Mouse (Mus musculus): Measurements from ENCODE around the gene Smyd2. TPM values are rescaled to one million over a fixed set of nuclear protein-coding genes. Genes with fewer than 3 reads are reported as not detected.

The Smyd2 gene
- polyA plus RNA-seq, 1 experiment from 2014 or later, result 83.1 TPM

DNA sequence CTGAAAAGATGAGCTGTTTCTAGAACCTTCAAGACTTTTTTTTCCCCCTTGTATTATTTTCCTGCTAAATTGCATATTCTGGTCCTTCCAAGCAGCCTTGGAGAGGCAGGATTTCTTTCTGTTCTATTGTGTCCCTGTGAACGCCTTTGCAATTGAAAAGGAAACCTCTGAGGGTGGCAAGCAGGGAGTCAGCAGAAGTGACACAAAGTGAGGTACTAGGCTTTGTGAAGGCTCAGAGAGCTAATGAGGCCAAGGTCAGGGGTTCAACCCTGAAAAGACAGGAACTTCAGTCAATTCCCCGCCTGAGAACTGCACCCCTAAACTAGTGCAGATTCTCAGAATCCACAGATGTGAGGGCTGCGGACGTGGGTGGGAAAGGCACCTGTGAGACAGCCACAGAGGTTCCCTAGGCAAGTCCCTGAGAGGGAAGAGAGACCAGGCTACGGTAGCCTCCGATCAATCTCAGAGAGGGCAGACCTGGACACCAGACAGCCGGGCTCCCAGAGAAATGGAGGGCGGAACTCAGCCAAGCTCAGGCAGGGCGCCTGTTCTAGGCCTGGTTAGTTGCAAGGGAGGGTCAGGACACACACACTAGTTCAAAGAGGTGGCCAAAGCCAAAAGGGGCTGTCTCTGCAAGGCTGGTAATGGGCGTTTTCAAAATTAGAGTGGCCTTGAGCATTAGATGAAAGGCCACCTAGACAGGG, 5.6 kb downstream of the Smyd2 start:
- WGBS, result 51% methylated on average over 10 of the region's 10 CpGs
- H3K4me3 ChIP-seq, result no peak overlapping the region
- no peak overlapping the region for H3K27ac ChIP-seq
- peaks cover 12% of the 10 kb centered on the region for H3K36me3 ChIP-seq
- H3K4me2 ChIP-seq (replicated peaks), result no peak overlapping the region
- H3K9ac ChIP-seq, result no peak overlapping the region
- H3K27me3 ChIP-seq, result no peaks in the 10 kb centered on the region
- ATAC-seq (ENCODE audit: insufficient number of reproducible peaks, insufficient read depth, low FRiP score, low TSS enrichment), result no peak
- no peaks in the 10 kb centered on the region for H3K9me3 ChIP-seq
- H3K4me1 ChIP-seq, result peaks cover 40% of the 10 kb centered on the region; the same call in 1 of the 2 replicates

DNA sequence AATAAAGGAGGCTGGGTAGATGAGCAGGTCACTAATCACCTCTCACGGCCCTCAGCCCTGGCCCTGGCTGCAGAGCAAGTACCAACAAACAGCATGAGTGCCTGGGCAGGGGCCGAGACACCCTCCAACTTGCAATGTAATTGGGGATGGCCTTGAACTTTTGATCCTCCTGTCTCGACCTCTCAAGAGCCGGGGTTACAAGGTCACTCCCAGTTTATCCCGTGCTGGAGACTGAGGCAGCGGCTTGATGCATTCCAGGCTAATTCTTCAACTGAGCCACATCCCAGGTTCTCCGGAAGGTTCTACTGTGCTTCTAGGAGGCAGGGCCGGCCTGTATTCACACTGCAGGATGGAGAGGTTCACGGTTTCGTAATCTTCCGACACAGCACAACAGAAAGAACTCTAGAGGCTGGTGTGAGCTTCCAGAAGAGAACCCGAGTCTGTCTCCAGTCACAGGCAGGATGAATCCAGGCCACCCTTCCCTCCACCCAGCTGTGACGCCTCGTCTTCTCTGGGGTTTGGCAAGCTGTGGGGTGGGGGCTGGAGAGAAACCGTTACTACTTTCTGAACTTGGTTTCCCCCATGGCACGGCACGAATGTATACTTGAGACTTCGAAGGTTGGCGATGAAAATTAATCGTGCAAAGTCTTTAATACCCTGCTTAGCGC, 8.9 kb downstream of the Smyd2 start:
- Histone ChIP-seq H3K4me1 (peaks cover 32% of the 10 kb centered on the region), H3K9me3 (no peaks in the 10 kb centered on the region), H3K9ac (no peak overlapping the region), H3K36me3 (peaks cover 20% of the 10 kb centered on the region), H3K4me2 (replicated peaks) (no peak overlapping the region), H3K27ac (no peak overlapping the region), H3K27me3 (no peaks in the 10 kb centered on the region), H3K4me3 (no peak overlapping the region)
- ATAC-seq (ENCODE audit: insufficient number of reproducible peaks, insufficient read depth, low FRiP score, low TSS enrichment), result no peak
- WGBS, result 85% methylated on average over 21 of the region's 21 CpGs

DNA sequence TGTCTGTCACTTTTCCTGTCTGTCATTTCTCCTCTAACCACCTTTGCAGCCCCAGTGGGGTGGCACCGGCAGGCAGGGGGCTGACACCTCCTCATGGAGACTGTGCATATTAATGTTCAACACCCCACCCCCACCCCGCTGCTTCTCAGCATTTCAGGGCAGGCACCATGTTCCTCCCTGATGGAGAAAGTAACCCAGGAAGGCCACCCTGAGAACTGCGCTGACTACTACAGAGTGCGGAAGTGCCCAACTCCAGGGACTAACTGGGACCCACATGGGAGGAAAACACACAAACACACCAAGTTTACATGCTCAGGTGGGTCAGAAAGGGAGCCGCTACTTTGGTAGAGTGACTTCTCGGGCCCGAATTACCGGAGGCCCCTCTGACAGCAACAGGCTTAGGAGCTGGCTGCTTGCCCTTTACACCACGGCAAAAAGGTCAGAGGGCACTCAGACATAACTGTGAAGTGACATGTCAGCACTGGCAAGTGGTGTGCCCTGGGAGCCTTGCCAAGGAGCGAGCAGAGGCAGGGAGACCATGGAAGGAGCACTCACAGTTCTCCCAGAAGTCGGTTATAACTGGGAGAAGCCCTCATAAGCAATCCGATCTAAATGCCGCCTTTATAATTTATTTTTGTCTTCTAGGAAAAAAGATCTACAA, 11.3 kb downstream of the Smyd2 start:
- WGBS, result 65% methylated on average over 13 of the region's 13 CpGs
- no peaks in the 10 kb centered on the region for H3K9me3 ChIP-seq
- peaks cover 24% of the 10 kb centered on the region for H3K36me3 ChIP-seq
- no peak overlapping the region for H3K27ac ChIP-seq
- no peaks in the 10 kb centered on the region for H3K27me3 ChIP-seq
- no peak overlapping the region for H3K4me2 ChIP-seq (replicated peaks)
- no peak overlapping the region for H3K9ac ChIP-seq
- H3K4me3 ChIP-seq, result no peak overlapping the region
- no peak for ATAC-seq (ENCODE audit: insufficient number of reproducible peaks, insufficient read depth, low FRiP score, low TSS enrichment)
- H3K4me1 ChIP-seq, result peaks cover 17% of the 10 kb centered on the region

DNA sequence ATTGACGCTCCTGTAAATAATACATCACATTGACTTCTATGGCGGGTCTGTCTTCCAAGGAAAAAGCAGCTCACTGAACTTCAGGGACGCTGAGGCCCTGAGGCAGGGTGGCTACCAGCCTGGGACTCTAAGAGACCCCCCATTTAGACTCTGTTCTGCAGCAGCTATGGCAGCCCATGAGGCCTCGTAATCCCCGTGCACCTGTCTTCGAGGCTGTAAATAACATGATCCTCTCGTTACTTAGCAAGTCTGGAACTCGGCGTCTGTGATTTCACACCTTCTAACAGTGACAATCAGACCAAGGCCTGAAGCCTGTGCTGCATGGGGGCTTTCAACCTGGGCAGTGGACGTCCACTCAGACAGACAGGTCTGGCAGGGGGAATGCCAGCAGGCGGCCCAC, 19.0 kb downstream of the Smyd2 start:
- Histone ChIP-seq H3K4me2 (replicated peaks) (no peak overlapping the region), H3K27me3 (no peaks in the 10 kb centered on the region), H3K9me3 (no peaks in the 10 kb centered on the region), H3K9ac (no peak overlapping the region), H3K4me1 (0 out of 2 replicates have a peak, but pooled peaks cover 4% of the 10 kb centered on the region), H3K27ac (no peak overlapping the region), H3K4me3 (no peak overlapping the region), H3K36me3 (0 out of 2 replicates have a peak, but pooled peaks cover 4% of the 10 kb centered on the region)
- WGBS, result 84% methylated on average over 11 of the region's 11 CpGs
- ATAC-seq (ENCODE audit: insufficient number of reproducible peaks, insufficient read depth, low FRiP score, low TSS enrichment), result no peak

DNA sequence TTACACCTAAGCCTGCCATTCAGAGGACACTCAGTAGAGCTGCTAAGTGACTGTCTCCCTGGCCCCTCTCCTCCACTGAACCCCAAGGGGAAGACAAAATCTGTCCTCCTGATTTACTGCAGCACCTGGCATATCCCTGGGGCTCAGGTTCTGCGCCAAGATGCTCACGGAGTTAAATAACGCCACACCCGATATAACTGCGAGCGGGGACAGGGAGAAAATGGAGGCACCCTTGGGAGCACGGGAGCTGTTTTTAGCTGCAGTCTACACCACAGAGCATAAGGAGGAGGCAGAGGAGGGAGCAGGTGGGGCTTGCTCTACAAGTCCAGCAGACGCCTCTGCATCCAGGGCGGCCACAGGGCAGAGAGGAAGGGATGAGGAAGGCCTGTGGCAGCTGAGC, 19.8 kb downstream of the Smyd2 start:
- Histone ChIP-seq H3K9me3 (no peaks in the 10 kb centered on the region), H3K9ac (no peak overlapping the region), H3K27ac (no peak overlapping the region), H3K27me3 (no peaks in the 10 kb centered on the region), H3K4me2 (replicated peaks) (no peak overlapping the region), H3K4me3 (no peak overlapping the region), H3K4me1 (0 out of 2 replicates have a peak, but pooled peaks cover 4% of the 10 kb centered on the region), H3K36me3 (0 out of 2 replicates have a peak, but pooled peaks cover 4% of the 10 kb centered on the region)
- WGBS, result 87% methylated on average over 9 of the region's 9 CpGs
- ATAC-seq (ENCODE audit: insufficient number of reproducible peaks, insufficient read depth, low FRiP score, low TSS enrichment), result no peak

DNA sequence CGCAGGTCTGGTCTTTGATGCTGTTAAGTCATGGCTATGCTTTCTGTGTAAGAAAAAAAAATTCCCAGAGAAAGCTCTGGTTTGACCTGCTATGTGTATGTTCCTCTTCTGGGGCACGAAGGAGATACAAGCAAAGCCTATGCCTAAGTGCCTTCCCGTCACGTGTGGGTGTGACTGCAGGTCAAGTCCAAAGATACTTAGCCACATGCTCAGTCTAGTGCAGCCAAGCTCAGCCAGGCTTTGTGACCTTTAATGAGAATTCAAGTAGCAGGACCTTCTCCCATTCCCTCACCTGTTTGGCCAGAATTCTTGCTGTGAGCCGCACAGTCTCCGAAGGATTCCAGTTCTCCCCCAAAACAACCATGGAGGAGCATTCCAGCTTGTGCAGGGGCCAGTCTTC, 22.6 kb downstream of the Smyd2 start:
- no peak for ATAC-seq (ENCODE audit: insufficient number of reproducible peaks, insufficient read depth, low FRiP score, low TSS enrichment)
- Histone ChIP-seq H3K4me2 (replicated peaks) (no peak overlapping the region), H3K36me3 (peaks cover 21% of the 10 kb centered on the region), H3K9ac (no peak overlapping the region), H3K27me3 (no peaks in the 10 kb centered on the region), H3K9me3 (no peaks in the 10 kb centered on the region), H3K27ac (no peak overlapping the region), H3K4me1 (0 out of 2 replicates have a peak, but pooled peaks cover 4% of the 10 kb centered on the region), H3K4me3 (no peak overlapping the region)
- 92% methylated on average over 6 of the region's 6 CpGs for WGBS

DNA sequence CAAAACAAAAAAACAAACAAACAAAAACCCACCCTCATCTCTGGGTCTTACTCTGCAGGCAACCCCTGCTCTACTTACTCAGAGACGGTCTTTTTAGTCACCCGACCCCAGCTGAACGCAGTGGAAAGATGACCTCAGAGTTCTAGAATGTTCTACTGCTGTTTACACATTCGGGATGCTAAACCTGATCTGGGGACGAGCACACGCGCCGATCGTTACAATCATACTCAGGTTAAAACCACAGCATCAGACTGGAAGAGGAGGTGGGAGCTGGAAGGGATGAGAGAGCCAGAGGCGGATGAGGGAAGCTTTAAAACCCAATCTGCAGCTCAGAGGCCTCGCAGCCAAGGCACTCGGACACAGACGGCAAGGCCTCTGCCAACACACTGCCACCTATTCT, 23.5 kb downstream of the Smyd2 start:
- Histone ChIP-seq H3K4me2 (replicated peaks) (no peak overlapping the region), H3K9ac (no peak overlapping the region), H3K36me3 (peaks cover 26% of the 10 kb centered on the region), H3K4me1 (0 out of 2 replicates have a peak, but pooled peaks cover 4% of the 10 kb centered on the region), H3K9me3 (no peaks in the 10 kb centered on the region), H3K27me3 (no peaks in the 10 kb centered on the region), H3K27ac (no peak overlapping the region), H3K4me3 (no peak overlapping the region)
- WGBS, result 74% methylated on average over 13 of the region's 13 CpGs
- ATAC-seq (ENCODE audit: insufficient number of reproducible peaks, insufficient read depth, low FRiP score, low TSS enrichment), result no peak

DNA sequence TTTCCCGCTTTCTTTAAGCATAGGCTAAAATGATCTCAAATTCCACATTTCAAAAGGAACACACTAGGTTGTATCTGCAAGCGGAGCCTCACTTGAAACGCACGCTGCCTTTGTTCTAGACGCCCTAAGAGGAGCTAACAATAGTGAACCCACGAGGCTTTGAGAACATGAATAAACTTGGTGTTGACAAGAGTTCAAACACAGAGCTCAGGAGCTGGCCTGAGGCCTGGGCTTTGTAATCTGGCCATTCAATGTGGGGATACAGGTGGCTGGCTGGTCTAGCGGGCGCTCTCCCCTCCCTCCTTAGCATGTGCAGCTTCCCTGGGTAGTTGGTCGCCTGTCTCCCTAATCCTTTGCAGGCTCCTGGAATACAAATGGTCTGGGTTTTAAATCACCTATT, 24.3 kb downstream of the Smyd2 start:
- Histone ChIP-seq H3K4me3 (no peak overlapping the region), H3K27ac (no peak overlapping the region), H3K4me1 (0 out of 2 replicates have a peak, but pooled peaks cover 4% of the 10 kb centered on the region), H3K4me2 (replicated peaks) (no peak overlapping the region), H3K9ac (no peak overlapping the region), H3K36me3 (peaks cover 32% of the 10 kb centered on the region), H3K27me3 (no peaks in the 10 kb centered on the region), H3K9me3 (no peaks in the 10 kb centered on the region)
- no peak for ATAC-seq (ENCODE audit: insufficient number of reproducible peaks, insufficient read depth, low FRiP score, low TSS enrichment)
- WGBS, result 75% methylated on average over 9 of the region's 9 CpGs

DNA sequence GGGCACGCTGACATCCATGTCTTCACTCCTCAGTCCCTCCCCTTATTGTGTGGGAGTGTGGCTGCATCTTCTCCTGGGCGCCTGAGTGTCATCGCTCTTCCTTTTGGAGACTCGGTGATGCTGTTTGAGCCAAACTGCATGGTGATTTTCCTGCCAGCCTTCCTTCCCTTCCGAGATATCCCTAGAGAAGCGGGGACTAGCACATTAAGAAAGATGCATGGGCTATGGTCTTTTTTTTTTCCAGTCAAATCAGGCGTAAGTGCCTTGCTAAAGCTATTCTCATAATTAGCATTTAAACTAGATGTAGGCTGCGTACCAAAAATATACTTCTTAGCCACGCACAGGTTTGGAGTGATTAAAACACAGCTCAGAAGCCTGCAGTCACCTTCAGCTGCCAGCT, 28.0 kb downstream of the Smyd2 start:
- WGBS, result 87% methylated on average over 9 of the region's 9 CpGs
- no peak for ATAC-seq (ENCODE audit: insufficient number of reproducible peaks, insufficient read depth, low FRiP score, low TSS enrichment)

DNA sequence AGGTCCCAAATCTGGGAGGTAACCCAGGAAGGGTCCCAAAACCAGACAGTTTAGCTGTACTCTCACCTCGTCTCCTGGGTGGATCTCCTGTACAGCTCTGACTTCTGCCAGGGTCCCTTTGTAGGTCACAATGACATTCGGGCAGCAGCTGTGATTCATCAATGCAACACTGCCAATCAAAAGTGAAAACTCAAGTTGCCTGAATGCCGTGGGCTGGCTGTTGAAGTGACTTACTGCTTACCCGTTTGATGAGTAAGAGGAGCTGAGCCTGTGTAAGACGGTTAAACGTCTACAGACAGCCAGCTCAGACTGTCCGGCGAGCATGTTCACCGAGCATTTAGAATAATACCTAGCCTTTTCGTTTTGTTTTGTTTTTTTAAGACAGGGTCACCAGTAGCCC, 33.4 kb downstream of the Smyd2 start:
- Histone ChIP-seq H3K36me3 (peaks cover 24% of the 10 kb centered on the region), H3K9me3 (no peaks in the 10 kb centered on the region), H3K9ac (no peak overlapping the region), H3K4me3 (no peak overlapping the region), H3K27me3 (no peaks in the 10 kb centered on the region), H3K4me1 (peaks cover 6% of the 10 kb centered on the region; the same call in 1 of the 2 replicates), H3K4me2 (replicated peaks) (no peak overlapping the region), H3K27ac (no peak overlapping the region)
- WGBS, result 58% methylated on average over 10 of the region's 10 CpGs
- ATAC-seq (ENCODE audit: insufficient number of reproducible peaks, insufficient read depth, low FRiP score, low TSS enrichment), result no peak

More for the DNA sequence above, 28.0 kb downstream of the Smyd2 start:
- Histone ChIP-seq H3K4me2 (replicated peaks) (no peak overlapping the region), H3K4me3 (no peak overlapping the region), H3K9me3 (no peaks in the 10 kb centered on the region), H3K27ac (no peak overlapping the region), H3K4me1 (peaks cover 9% of the 10 kb centered on the region; the same call in 1 of the 2 replicates), H3K27me3 (no peaks in the 10 kb centered on the region), H3K9ac (no peak overlapping the region), H3K36me3 (peaks cover 41% of the 10 kb centered on the region)

DNA sequence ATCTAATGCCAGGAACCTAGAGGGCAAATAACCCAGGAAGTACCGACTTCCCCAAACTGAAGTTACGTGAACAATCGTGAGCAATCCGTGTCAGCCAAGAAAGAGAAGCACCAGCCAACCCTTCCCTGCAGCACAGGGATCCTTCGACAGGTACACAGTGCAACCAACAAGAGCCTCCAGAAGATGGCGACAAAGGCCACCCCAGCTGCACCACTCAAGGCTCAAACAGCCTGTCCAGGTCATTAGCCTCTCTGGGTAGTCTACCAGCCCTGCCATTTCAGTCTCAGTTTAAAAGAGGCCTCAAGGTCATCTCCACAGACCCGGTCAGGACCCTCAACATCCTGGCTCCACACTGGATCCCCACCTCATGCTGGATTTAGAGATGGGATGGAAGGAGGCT, 34.6 kb downstream of the Smyd2 start:
- H3K9me3 ChIP-seq, result no peaks in the 10 kb centered on the region
- peaks cover 17% of the 10 kb centered on the region; the same call in 1 of the 2 replicates for H3K36me3 ChIP-seq
- no peak overlapping the region for H3K4me3 ChIP-seq
- ATAC-seq (ENCODE audit: insufficient number of reproducible peaks, insufficient read depth, low FRiP score, low TSS enrichment), result no peak
- WGBS, result 39% methylated on average over 7 of the region's 7 CpGs
- H3K4me1 ChIP-seq, result peaks cover 6% of the 10 kb centered on the region; the same call in 1 of the 2 replicates
- H3K27ac ChIP-seq, result no peak overlapping the region
- no peak overlapping the region for H3K9ac ChIP-seq
- no peak overlapping the region for H3K4me2 ChIP-seq (replicated peaks)
- H3K27me3 ChIP-seq, result no peaks in the 10 kb centered on the region

Measured in embryonic facial prominence, embryonic 12.5 days (tissue).